Mouse (Mus musculus) adrenal gland, adult 10 weeks (tissue): ENCODE results near the gene Cspg5. TPM values are rescaled to one million over a fixed set of nuclear protein-coding genes. Genes with fewer than 3 reads are reported as not detected.

Source experiments
- polyA plus RNA-seq: library from polyadenylated mRNA; stranded (reverse); fragments of 350-450 nt; fragmentation: Illumina TruSeq; extraction: RNeasy Lipid Tissue Mini Kit (QIAGEN cat#74804); gene quantifications from one replicate; pipeline ENCODE4 v1.2.3, GENCODE M21; 2014; ENCODE audit warnings: low read depth, low replicate concordance

The Cspg5 gene
- polyA plus RNA-seq, result 7.2 TPM

GRCm38 (mm10) chr9:110243221-110243833 is at the start of gene Cspg5:
Cspg5 (plus strand) TSS chr9:110243783.

GRCm38 (mm10) chr9:110304969-110305651 is 61.5 kb downstream of the Cspg5 start, which contains the start of gene Elp6:
Elp6 (plus strand) TSS chr9:110305173.

Other genes with a start within 250 kb of the Cspg5 start
- gene Smarcc1, start 126.1 kb upstream of the Cspg5 start, polyA plus RNA-seq, result 70.5 TPM
- gene Dhx30, start 126.0 kb upstream of the Cspg5 start, polyA plus RNA-seq, result 32.7 TPM
- 1.9 TPM for gene Elp6, start 61.4 kb downstream of the Cspg5 start, polyA plus RNA-seq
- 2.0 TPM for gene Scap, start 89.5 kb downstream of the Cspg5 start, polyA plus RNA-seq
- 1.6 TPM for gene Ptpn23, start 164.4 kb downstream of the Cspg5 start, polyA plus RNA-seq
- gene Ngp, start 176.0 kb downstream of the Cspg5 start, polyA plus RNA-seq, result not detected
- gene Klhl18, start 232.9 kb downstream of the Cspg5 start, polyA plus RNA-seq, result 3.5 TPM
- gene Kif9, start 233.2 kb downstream of the Cspg5 start, polyA plus RNA-seq, result 1.0 TPM